Mouse (Mus musculus) activated CD4-positive, CD25-positive, alpha-beta regulatory T cell, adult 4 months (primary cell): ENCODE measurements around the gene Kcnb1. TPM values are rescaled to one million over a fixed set of nuclear protein-coding genes. Genes with fewer than 3 reads are reported as not detected.

ENCODE experiments used
- ATAC-seq: one replicate; pipeline ENCODE4 v1.8.0; 2017
- polyA plus RNA-seq, 2 experiments: library from polyadenylated mRNA; unstranded; fragments of 100-300 nt; shearing (Covaris generic); gene quantifications; one replicate each; pipeline ENCODE4 v1.2.1; 2017

The Kcnb1 gene
- polyA plus RNA-seq, 2 experiments from 2014 or later, result 0.61 to 0.96 TPM

GRCm38 (mm10) chr2:167125781-167126180 lies 64.2 kb downstream of the Kcnb1 start:
- no peak for ATAC-seq

GRCm38 (mm10) chr2:167123936-167124335 lies 66.0 kb downstream of the Kcnb1 start:
- ATAC-seq, result no peak

DNA sequence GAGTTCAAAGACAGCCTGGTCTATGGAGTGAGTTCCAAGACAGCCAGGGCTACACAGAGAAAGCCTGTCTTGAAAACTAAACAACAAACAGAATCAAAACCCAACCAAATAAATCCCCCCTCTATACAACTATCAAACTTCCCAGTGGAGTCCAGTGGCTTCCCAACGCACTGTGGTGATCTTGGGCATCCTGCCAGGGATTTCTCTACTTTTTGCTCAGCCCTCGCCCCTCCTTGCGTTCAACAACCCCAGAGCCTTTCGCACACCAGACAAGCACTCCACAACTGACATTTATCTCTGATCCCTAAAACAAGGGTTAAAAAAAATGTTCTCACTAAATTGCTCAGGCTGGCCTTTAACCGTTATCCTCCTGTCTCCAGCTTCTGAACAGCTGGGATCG lies 67.2 kb downstream of the Kcnb1 start:
- no peak for ATAC-seq

- ATAC-seq, result no peak
Observed at GRCm38 (mm10) chr2:167121996-167122395, 68.0 kb downstream of the Kcnb1 start.

GRCm38 (mm10) chr2:167121228-167121627 lies 68.7 kb downstream of the Kcnb1 start:
- ATAC-seq, result no peak

- ATAC-seq, result no peak
Observed at GRCm38 (mm10) chr2:167120186-167120830, 69.6 kb downstream of the Kcnb1 start.

DNA sequence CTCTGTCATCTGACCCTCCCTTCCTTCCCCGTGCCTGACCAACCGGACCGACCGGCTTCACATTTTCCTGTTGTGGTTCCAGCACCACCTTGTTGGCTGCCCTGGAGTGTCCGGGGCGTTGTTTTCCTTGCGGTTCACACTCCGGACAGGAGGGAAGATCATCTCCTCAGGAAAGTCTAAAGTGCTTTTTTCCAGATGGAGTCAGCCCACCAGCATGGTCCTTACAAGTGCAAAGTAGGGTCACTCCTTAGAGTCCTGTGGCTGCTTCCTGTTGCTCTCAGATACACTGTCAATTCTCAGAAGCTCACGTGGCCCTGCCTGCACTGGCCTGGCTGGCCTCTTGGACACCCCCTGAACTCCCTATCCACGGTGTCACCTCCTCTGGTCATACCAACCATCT lies 71.9 kb downstream of the Kcnb1 start:
- no peak for ATAC-seq

- ATAC-seq, result no peak
Observed at GRCm38 (mm10) chr2:167112737-167113136, 77.2 kb downstream of the Kcnb1 start.

GRCm38 (mm10) chr2:167112259-167112658 lies 77.7 kb downstream of the Kcnb1 start:
- no peak for ATAC-seq

- ATAC-seq, result no peak
Observed at GRCm38 (mm10) chr2:167109506-167109905, 80.4 kb downstream of the Kcnb1 start.

DNA sequence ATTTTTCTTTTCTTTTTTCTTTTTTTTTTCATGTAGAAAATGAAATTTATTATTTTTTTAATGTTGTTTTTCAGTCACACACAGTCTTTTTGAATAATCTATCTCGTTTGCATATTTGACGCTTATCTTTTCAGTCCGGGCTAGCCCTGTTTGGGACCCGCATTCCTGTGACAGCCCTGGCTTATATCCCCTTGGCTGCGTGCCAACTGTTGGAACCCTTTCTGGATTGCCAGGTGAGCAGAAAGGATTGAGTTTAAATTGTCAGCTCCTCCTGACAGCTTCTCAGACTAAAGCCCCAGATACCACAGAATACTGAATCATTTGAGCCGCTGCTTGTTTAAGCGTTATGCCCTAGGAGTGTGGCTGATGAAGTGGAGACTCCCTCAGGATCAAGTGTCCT lies 86.4 kb downstream of the Kcnb1 start:
- ATAC-seq, result no peak

GRCm38 (mm10) chr2:167101743-167102441 lies 88.1 kb downstream of the Kcnb1 start:
- ATAC-seq, result peak; percentile 99

DNA sequence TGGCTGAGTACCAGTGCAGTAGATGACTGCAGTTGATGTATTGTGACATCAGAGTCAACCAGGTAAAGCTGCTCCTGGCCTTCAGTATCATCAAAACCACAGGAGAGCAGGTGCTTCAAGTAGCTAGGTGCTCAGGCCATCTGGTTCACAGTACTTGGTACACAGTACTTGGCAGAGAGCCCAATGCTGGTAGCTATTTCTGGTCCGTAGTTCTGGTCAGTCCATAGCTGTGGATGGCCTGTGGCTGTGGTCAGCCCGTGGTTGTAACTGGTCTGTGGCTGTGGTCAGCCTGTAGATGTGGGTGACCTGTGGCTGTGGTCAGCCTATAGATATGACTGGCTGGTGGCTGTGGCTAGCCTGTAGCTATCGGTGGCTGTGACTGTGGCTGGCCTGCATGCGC lies 95.3 kb downstream of the Kcnb1 start:
- ATAC-seq, result no peak

GRCm38 (mm10) chr2:167093171-167093900 lies 96.6 kb downstream of the Kcnb1 start:
- no peak for ATAC-seq

GRCm38 (mm10) chr2:167090271-167090670 lies 99.7 kb downstream of the Kcnb1 start:
- no peak for ATAC-seq

DNA sequence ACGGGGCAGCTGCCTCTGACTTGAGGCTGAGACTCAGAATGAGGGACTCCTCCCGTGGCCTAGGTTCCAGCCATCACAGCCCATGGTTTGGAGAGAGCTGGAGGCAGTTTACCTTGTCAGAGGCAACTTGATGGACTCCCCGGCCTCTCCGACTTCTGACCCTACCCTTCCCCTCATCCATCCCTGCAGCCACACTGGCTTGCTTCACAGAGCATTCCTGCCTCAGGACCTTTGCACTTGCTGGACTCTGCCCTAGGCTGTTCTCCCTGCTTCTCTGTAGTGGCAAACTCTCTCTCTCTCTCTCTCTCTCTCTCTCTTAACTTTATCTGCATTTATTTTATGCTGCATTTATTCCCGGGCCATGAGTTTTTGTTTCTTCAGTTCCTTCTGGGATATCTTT lies 103.1 kb downstream of the Kcnb1 start:
- ATAC-seq, result no peak

DNA sequence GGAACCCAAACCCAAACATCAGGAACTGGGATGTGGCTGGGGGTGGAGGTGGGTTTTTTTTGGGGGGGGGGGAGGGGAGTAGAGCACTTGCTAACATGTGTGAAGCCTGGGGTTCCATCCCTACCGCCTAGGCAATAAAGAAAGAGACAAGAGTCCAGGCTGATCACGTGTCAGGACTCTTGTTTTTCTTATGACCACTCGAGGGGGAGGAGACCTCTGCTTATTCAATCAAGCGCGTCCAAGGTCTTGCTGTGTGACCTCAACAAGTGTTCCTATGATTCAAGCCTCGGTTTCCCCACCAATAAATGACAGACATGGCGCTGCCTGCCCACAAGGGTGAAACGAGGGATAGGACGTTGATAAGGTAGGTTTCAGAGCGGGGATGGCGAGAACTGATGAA lies 103.9 kb downstream of the Kcnb1 start:
- no peak for ATAC-seq

DNA sequence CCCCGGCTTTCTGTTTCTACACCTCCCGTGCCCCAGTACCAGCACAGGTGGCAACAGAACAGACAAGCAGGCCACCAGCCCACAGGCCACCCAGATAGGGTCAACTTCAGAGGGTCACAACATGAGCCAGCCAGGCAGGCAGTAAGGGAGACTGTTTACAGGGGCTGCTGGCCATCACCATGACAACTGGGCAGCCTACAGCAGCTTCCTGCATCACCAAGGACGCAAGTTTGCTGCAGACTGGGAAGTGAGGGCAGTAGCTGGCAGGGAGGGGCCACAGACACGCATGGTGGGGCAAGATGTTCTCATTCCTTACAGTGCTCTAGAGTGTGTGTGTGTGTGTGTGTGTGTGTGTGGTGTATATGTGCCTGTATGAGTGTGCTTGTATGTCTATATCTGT lies 108.3 kb downstream of the Kcnb1 start:
- ATAC-seq, result peak; percentile 79

- ATAC-seq, result no peak
Observed at GRCm38 (mm10) chr2:167081135-167081534, 108.8 kb downstream of the Kcnb1 start.

GRCm38 (mm10) chr2:167080387-167080786 lies 109.6 kb downstream of the Kcnb1 start:
- no peak for ATAC-seq

DNA sequence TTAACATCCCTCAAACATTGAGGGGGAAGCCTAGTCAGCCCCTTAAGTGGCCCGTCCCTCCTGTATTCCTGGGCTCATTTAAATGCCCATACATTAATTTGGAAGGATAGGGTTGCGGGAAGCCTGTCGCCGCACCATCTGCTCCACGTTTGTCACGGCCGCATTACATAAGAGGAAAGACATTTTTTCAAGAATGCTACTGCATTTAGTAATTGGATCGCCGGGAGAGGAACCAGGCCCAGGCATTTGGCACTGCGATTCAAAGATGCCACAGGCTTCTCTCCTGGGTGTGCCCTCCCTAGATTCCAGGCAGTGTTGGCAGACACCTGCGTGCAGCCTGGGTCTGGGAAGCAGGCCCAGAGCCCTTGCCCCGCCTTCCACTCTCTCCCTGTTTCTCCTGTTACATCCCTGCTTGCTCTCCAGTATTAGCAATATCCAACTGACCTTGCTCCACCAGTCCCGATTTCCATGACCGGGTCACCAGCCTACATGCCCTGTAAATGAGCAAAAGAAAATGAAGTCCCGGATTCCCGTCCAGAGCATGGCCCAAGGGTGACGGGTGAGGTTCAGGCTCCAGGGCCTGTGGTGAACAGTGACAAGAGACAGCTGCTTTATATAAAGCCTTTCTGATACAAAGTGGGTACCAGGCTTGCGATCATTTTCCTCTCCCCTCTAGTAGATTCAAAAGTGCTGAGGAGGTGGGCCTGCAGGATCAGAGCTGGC lies 110.3 kb downstream of the Kcnb1 start:
- ATAC-seq, result no peak

DNA sequence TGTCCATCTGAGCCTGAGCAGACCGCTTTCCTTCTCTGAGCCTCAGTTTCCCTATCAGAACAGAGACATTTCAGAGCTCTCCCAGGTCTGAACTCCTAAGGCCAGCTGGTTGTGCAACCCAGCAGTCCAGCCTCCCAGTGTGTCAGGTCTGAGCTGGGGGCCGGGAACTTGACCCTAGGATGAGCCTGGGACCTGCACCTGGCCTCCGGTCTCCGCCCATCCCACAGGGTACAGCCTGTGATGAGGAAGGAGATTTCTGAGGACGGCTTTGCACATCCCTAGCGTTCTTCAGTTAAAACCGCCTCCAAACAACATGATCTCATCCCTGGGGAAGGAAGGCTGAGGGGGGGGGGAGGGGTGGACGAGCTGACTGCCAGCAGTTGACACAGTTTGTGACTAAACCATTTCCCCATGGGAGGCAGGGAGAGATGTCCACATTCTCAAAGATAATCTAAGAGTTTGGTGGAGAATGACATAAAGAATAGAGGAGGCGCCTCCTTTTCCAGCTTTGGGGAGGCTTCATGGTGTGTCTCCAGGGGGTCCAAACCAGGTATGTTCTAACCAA lies 110.9 kb downstream of the Kcnb1 start:
- no peak for ATAC-seq

DNA sequence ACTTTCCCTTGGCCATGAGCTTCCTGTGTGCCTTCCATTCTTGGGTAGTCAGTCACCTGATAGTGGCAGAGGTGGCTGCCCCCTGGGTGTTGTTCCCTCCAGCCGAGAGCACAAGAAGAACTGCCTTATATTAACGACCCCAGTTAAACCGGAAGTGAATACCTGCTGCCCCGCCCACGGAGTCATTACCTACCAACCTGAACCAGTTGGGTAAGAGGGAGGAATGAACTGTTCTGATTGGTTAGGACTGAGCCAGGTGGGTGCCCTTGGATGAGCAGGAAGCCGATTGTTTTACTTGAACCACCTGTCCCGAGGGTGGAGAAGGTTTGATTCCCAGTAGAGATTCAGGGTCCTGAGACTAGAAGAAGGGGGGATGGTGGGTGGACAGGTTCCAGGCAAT lies 111.5 kb downstream of the Kcnb1 start:
- no peak for ATAC-seq
